Mouse (Mus musculus) urinary bladder, adult 2 months (tissue): Measurements from ENCODE around the gene Rab8b. TPM values are rescaled to one million over a fixed set of nuclear protein-coding genes. Genes with fewer than 3 reads are reported as not detected.
"Not testable (repeated sequence)": the region's sequence is repeated elsewhere in the genome, so short reads cannot be mapped to it uniquely, and the experiment has no call there.

Experiments used
- DNase-seq: peaks from one replicate; pipeline ENCODE4 v3.0.0; 2022; ENCODE audit warnings: low spot score
- polyA plus RNA-seq: library from polyadenylated mRNA; depleted of rRNA; stranded (reverse); fragments of >200 nt; gene quantifications from 2 replicates; pipeline ENCODE4 v1.2.3, GENCODE M21; 2012

Rab8b gene
- polyA plus RNA-seq, 1 experiment = 18.9 TPM

GRCm38 (mm10) chr9:66887301-66887902, 32.1 kb downstream of the Rab8b start:
- no peak for DNase-seq

DNA sequence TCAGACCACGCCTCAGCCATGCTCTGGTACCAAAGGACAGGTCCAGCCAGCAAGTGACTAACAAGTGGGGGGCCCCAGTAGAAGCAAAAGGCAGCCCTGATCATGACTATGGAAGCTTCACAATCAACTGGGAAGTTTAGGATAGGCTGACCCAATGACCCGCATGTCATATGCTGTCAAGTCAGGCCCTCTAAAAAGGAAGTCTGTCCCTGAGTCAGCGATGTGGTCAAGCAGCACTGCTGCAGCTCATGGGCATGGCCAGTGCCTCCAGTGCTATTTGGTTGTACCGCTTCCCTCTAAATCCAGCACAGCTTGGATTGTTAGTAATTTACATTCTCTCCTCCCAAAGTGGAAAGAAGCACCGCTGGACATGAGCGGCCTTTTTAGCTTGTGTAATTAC, 32.7 kb downstream of the Rab8b start:
- no peak for DNase-seq

- no peak for DNase-seq
Observed at GRCm38 (mm10) chr9:66886366-66886765, 33.1 kb downstream of the Rab8b start.

DNA sequence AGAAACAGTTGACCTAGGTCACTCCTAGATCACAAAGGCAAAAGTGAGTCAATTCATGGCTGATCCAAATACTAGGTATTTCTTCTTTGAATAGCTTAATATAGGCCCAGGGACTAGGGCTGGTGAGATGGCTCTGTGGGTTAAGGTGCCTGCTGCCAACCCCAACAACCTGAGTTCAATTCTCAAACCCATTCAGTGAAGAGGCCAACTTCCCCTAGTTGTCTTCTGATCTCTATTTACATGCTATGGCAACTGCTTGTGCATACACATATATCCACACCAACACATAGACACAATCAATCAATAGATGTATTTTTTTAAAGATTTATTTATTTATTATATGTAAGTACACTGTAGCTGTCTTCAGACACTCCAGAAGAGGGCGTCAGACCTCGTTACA, 34.9 kb downstream of the Rab8b start:
- no peak for DNase-seq

DNA sequence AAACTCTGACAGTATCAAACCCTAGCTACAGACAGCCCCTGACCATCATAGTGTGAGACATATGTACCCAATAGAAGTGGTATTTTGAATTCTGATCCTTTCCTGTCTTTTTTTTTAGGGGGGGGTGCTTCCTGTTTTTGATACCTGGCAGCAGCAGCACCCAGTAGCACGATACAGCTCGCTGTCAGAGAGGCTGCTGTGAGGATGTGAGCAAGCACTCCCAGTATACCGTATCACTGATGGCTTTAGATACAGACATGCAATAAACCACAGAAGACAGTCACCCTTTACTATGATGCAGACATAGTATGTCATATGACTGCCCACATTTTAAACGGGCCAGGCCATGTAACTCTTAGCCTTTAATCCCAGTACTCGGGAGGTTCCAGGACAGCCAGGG, 36.0 kb downstream of the Rab8b start:
- no peak for DNase-seq

DNA sequence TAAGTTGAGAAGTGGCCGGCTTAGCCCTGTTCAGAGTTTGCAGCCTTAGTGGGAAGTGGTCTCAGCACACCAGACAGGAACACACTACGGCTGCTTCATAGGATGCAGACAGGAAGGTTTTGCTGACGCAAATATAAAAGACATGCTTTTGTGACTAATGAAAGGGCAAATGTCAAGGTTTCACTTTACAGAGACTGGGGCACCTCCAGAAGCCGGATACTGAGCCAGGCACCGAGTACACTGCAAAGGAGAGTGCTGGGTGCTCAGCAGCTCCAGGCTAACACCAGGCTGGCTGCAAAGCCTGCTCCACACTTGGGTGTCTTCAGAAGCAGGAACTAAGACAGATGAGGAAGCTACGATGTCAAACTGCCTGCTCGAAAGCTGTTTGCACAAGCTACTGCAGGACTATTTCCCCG, 37.1 kb downstream of the Rab8b start:
- DNase-seq = no peak

DNA sequence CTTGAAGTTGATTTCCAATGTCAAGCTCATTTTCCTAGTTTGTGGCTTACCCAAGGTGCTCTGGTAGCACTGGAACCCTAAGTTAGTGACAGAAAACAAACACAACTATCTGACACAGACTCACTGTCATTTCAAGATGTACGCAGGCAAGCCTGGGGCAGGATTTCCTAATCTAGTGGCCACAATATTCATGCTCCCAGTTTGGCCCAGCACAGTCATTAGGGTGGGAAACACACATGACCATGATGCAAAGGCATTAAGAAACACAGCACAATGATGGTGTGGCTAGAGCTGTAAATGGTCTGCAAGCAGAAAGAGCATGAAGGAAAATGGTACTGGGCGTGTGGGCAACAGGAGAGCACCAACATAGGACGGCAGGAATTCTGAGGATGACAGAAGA, 37.6 kb downstream of the Rab8b start:
- no peak for DNase-seq

GRCm38 (mm10) chr9:66880752-66881151, 38.7 kb downstream of the Rab8b start:
- DNase-seq = no peak

- no peak for DNase-seq
Observed at GRCm38 (mm10) chr9:66879486-66879885, 40.0 kb downstream of the Rab8b start.

- no peak for DNase-seq
Observed at GRCm38 (mm10) chr9:66878899-66879298, 40.6 kb downstream of the Rab8b start.

DNA sequence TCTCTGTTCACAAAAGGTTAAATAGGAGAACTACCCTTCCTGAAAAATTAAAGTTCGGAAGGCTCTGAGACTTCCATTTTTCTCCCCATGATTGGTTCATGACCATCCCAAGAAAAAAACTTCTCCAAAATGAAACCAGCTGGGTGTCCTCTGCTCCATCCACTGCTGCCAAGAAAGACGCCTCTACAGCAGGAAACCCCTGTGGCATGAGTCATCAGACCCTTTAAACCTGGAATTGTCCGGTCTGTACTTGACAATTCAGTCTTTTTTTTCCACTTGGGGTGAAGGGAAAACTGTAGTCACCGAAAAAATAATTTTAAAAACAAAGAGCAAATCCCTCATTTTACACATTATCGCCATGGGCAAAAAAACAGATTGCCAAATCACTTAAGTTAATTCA, 42.9 kb downstream of the Rab8b start:
- DNase-seq = no peak

GRCm38 (mm10) chr9:66874297-66874696, 45.2 kb downstream of the Rab8b start:
- DNase-seq = no peak

DNA sequence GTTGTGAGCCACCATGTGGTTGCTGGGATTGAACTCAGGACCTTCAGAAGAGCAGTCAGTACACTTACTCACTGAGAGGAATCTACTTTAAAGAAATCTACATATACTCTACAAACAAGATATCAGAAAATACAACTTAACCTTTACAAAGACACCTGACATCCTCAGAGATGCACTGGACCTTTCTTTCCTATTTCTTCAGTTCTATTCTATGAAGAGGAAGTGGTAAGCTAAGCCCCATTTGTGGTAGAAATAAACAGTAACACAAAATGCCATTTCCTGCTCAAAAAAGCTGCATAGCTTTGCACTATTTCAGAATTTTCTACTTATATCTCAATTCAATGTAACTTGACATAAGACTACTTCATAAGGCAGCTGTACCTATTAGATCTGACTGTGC, 46.0 kb downstream of the Rab8b start:
- no peak for DNase-seq

GRCm38 (mm10) chr9:66873009-66873408, 46.5 kb downstream of the Rab8b start:
- not testable (repeated sequence) for DNase-seq

DNA sequence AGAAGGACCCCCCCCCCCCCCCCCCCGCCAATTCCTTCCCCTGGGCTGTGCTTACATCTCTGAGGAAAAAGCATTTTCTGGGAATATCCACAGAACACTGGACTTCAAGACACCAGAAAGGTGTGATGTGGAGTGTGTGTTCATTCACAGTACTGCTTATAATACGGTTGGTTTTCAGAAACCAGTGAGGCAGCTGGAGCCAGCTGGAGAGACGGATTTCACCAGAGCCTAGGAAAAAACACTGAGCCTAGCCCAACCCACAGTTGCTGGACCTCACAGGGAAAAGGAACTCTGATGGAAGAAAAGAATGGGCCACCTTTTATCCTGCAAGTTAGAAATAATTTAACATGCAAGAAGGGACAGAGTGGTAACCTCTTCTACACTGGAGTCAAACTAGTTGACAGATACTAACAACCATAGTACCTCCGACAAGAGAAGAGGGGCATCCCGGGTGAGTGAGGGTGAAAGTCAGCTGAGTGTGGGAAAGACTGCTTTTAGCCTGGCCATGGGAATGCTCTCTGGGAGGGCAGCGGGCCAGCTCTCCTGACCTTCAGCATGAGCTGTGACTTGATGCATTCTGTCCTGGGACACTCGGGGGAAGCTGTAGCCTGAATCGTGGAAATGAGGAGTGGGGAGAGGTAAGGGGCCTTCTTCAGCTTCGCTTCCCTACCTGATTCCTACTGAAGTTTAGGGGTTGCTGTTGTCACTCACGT, 47.3 kb downstream of the Rab8b start:
- DNase-seq = no peak

DNA sequence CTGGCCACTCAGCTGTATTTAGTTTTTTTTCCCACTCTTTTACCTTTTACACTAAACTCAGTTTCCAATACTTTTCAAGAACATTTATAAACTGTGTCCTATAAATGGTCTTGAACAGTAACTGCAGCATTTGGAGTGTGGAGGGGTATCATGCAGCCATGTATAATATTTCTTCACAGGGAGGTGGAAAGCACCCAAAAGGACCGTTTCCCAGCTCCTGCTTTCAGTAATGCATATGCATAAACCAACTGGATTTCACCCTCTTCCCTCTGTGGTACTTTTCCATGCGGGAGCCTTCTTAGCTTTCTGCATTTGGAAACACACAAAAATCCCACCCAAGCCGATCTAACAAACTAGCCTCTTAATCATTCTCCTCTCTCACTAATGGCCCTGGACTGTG, 54.8 kb downstream of the Rab8b start:
- DNase-seq = no peak

GRCm38 (mm10) chr9:66863456-66863855, 56.0 kb downstream of the Rab8b start:
- no peak for DNase-seq

DNA sequence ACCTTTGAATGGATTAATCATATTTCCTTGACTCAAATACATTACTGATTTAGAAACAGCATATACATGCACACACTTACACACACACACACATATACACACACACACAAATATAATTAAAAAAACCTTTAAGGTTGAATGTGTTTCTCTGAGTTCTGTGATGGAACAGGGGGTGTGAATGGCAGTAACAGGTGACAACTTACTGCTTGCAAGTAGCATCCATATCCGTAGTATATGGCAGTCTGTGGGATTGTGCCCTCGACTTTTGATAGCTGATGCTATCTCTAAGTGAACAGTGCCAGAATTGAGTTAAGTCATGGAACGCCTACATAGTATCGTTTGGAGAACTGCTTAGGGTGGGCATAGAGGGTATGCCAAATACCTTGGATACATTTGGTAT, 57.3 kb downstream of the Rab8b start:
- no peak for DNase-seq

- no peak for DNase-seq
Observed at GRCm38 (mm10) chr9:66861104-66861767, 58.3 kb downstream of the Rab8b start.

- no peak for DNase-seq
Observed at GRCm38 (mm10) chr9:66859523-66859922, 60.0 kb downstream of the Rab8b start.

GRCm38 (mm10) chr9:66855865-66856264, 63.6 kb downstream of the Rab8b start:
- no peak for DNase-seq

GRCm38 (mm10) chr9:66852592-66852991, 66.9 kb downstream of the Rab8b start:
- DNase-seq = no peak

DNA sequence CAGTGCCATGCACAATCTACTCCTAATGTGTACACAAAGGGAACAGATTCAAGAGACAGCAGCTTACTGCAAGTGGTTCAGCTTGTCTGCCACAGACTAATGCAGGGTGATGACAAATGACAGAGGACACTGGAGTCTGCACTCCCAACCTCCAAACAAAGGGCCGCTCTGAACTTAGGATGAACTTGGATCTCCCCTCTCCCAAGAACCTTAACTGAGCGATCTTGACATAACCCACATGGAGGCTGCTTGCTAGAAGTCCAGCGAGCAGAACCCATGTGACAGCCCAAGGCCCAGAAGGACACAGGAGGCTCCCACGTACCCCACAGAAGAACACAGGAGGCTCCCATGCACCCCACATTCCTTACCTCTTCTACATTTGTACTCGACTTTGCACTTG, 68.5 kb downstream of the Rab8b start:
- no peak for DNase-seq
